Mouse (Mus musculus): ENCODE measurements around the gene Akap13.

DNA sequence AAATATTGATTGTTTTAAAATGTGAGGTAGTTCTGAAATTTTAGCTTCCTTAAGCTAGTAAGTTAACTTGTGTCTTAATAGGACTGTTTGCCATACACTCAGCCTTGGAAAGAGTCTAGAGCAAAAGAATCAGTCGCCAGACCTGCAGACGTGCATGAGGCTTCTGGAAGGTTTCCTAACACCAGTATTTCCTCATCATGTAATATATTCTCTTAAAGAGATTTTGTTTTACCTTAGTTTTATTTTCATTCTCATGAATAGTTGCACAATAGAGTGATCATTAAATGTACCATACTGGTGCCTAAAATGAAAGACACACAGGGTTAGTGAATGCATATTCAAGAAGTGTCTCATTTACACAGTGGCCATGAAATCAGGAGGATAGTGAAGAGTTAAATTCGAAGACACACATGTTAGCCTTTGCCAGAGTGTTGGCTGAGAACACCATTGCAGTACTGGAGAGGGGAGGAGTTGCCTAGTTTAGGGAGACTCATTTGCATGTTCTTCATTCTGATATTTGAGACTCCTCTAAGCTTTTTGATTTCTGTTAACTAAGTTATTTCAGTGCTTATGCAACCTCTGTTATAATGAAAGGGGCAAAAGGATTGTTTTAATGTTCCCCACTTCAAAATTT, 198.5 kb downstream of the Akap13 start:
- TF ChIP-seq CTCF (IDR thresholded peaks at IDR 0.05), result no peak
- TF ChIP-seq EP300 (IDR thresholded peaks at IDR 0.05), result no peak

All from lung, postnatal 0 days (tissue).